Mouse (Mus musculus): Measurements from ENCODE around the gene Hsp90ab1.
A peak's percentile ranks its signal among the peaks of the same experiment; 100 is the strongest.

Gene Hsp90ab1

GRCm38 (mm10) chr17:45543115-45543514 lies 30.0 kb downstream of the Hsp90ab1 start:
- DNase-seq (ENCODE audit: low read depth, low spot score) = no peak

DNA sequence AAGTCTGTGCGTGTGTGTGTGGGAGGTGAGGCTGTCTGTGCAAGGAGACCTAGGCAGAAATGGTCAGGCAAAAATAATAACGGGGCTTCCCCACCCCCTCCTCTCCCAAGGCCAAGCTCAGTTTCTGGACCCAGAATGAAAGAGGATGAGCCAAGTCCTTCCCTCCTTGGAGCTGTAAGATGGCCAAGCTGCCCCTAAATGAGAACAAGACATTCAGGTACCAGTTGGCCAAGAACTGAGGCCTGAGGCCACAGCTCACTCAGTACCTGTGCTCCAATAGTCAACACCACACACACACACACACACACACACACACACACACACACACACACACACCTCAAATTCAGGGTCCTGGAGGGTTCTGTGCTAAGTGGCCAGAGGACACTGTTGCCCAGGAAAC lies 30.4 kb downstream of the Hsp90ab1 start:
- no peak for DNase-seq (ENCODE audit: low read depth, low spot score)

GRCm38 (mm10) chr17:45542129-45542528 lies 30.9 kb downstream of the Hsp90ab1 start:
- no peak for DNase-seq (ENCODE audit: low read depth, low spot score)

DNA sequence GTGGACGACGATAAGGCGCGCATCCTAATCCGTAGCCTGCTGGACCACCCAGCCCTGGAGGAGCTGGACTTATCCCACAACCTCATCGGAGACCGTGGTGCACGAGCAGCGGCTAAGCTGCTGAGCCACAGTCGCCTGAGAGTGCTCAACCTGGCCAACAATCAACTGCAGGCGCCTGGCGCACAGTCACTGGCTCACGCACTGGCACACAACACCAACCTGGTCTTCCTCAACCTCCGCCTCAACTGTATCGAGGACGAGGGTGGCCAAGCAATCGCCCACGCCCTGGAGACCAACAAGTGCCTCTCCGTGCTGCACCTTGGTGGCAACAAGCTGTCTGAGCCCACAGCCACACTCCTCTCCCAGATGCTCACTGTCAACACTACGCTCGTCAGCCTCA lies 33.4 kb downstream of the Hsp90ab1 start:
- no peak for DNase-seq (ENCODE audit: low read depth, low spot score)

DNA sequence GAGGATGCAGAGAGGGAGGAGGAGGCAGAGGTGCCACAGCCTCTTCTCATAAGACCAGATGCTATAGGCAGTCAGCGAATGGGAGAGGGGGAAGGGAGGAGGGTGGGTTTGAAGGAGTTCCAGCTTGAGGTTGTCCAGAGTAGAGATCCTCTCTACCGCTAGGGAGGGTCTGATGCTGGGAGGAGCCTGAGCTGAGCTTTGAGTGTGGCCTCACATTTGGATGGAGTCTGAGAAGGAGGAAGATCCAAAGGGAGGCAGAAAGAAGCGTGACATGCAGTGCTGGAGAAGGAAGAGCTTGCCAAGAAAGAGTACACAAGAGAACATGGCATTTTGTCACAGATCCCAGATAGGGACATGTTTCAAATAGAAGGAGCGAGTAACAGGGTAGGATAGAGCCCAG lies 34.7 kb downstream of the Hsp90ab1 start:
- no peak for DNase-seq (ENCODE audit: low read depth, low spot score)

- DNase-seq (ENCODE audit: low read depth, low spot score) = no peak
Measured at GRCm38 (mm10) chr17:45536264-45536663, 36.8 kb downstream of the Hsp90ab1 start.

DNA sequence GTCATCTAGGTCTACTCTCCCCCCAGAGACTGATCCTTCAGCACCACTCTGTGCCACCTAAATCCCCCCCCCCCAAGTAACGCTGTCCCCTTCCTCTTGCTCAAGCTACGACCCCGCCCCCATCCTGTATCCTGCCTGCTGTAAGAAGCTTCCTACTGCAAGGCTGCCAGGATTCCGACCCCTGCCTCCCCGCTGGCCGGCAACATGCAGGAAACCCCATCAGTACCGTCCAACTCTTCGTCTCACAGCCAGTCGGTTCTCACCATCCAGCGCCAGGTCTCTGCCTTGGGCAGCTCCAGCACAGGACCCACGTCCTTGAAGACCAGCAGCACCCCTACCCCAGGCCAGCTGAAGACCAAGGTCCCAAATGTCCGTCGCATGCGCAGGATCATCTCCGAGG lies 40.2 kb downstream of the Hsp90ab1 start:
- no peak for DNase-seq (ENCODE audit: low read depth, low spot score)

DNA sequence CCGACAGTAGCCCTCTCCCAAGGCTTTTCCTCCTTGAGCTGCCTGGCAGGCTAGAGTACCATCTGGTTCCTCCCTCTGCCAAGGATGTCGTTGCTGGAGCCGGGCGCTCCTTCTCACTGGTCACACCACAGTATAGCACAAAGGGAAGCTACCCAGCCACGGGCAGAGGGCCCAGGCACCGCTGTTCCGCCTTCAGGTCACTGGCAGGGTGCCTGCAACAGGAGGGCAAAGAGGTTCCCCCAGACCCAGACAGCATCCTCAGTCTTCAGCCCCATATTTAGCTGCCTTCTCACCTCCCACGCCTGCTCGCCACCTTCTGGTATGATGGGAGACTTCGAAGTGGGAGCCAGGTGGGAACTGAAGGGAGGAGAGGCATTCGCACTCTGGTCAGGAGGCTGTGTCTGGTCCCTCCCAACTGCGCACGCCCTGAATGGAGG lies 42.7 kb downstream of the Hsp90ab1 start:
- peak; percentile 56 for DNase-seq (ENCODE audit: low read depth, low spot score)

DNA sequence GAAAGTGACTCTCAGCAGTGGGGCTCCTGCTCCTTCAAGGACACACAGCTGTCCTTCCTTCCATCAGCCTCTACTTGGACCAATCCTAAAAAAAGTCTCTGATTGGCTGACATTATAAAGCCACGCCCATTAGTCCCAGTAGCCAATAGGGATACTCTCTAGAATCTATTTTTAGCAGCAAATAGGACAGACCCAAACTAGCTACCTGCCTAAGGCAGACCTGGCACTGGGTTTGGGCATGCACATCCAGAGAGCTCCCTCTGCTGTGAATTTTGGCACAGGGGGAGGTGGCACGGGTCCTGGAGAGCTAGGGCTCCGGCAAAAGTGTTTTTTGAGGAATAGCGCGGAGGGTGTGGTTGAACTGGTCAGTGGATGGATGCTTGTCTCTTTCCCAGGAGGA lies 46.5 kb downstream of the Hsp90ab1 start:
- DNase-seq (ENCODE audit: low read depth, low spot score) = peak; percentile 89

- no peak for DNase-seq (ENCODE audit: low read depth, low spot score)
Measured at GRCm38 (mm10) chr17:45524961-45525360, 48.1 kb downstream of the Hsp90ab1 start.

DNA sequence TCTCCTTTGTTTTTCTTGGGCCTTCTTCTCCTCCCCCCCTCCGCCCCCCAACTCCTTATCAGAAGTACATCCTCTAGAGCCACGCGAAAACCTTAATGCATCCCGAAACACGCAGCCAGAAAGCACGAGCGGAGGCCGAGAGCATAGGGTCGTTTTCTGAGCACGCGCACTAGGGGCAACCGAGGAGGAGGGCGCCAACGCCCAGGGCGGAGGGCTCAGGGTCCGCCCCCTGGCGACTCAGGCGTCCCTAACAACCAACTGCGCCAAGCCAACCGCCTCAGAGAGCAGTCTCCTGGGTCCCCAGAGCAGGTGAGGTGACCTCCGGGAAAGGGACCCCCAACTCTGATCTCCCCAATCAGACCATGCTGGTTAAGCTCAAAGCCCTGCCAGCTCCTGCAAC lies 49.8 kb downstream of the Hsp90ab1 start, which contains the start of gene Tcte1:
Tcte1 (plus strand) TSS at position 172 of the 400 bp plus-strand sequence.
- peak; percentile 76 for DNase-seq (ENCODE audit: low read depth, low spot score)

- DNase-seq (ENCODE audit: low read depth, low spot score) = no peak
Measured at GRCm38 (mm10) chr17:45520136-45520535, 52.9 kb downstream of the Hsp90ab1 start.

- DNase-seq (ENCODE audit: low read depth, low spot score) = no peak
Measured at GRCm38 (mm10) chr17:45518766-45519475, 54.1 kb downstream of the Hsp90ab1 start.

All from ES-CJ7 (cell line).